Mouse (Mus musculus): ENCODE measurements around the gene Ces1f.

Gene Ces1f

GRCm38 (mm10) chr8:93217867-93218266, 61.7 kb downstream of the Ces1f start:
- POLR2A ChIA-PET = no interaction called here

GRCm38 (mm10) chr8:93217375-93217774, 62.2 kb downstream of the Ces1f start:
- POLR2A ChIA-PET = no interaction called here

More at GRCm38 (mm10) chr8:93217867-93218266, 61.7 kb downstream of the Ces1f start:
- CTCF ChIA-PET = no interaction called here

GRCm38 (mm10) chr8:93211091-93211490, 68.5 kb downstream of the Ces1f start:
- CTCF ChIA-PET = no interaction called here
- POLR2A ChIA-PET = no interaction called here

More at GRCm38 (mm10) chr8:93217375-93217774, 62.2 kb downstream of the Ces1f start:
- CTCF ChIA-PET = no interaction called here

Data from embryonic stem cell, embryonic (primary cell).